Mouse (Mus musculus): Measurements from ENCODE around the gene Itm2a. TPM values are rescaled to one million over a fixed set of nuclear protein-coding genes. Genes with fewer than 3 reads are reported as not detected.

The Itm2a gene
- polyA plus RNA-seq (2016; fragmentation: Nextera tagmentation; extraction: Ambion mirVana), result 279 and 327 TPM in 2 replicates

- peaks cover 7% of the 10 kb centered on the region; the same call in 1 of the 2 replicates for H3K36me3 ChIP-seq
- peak within 1 kb of the TSS; percentile 81 for H3K27ac ChIP-seq
- 9% methylated on average over 30 of the region's 30 CpGs for WGBS
- H3K9me3 ChIP-seq (replicated peaks), result no peaks in the 10 kb centered on the region
- H3K4me3 ChIP-seq, result peak within 1 kb of the TSS; percentile 61
- DNase-seq (ENCODE audit: low spot score), result peak; percentile 70
- H3K27me3 ChIP-seq (ENCODE audit: low read depth, poor library complexity, severe bottlenecking), result peaks cover 16% of the 10 kb centered on the region; the same call in 1 of the 2 replicates
- peaks cover 15% of the 10 kb centered on the region for H3K4me1 ChIP-seq
Observed at GRCm38 (mm10) chrX:107402915-107403912, at the start of gene Itm2a. TSS of gene Itm2a (minus strand) at chrX:107403376.

- no peaks in the 10 kb centered on the region for H3K27me3 ChIP-seq (ENCODE audit: low read depth, poor library complexity, severe bottlenecking)
- no peaks in the 10 kb centered on the region for H3K36me3 ChIP-seq
- DNase-seq (ENCODE audit: low spot score), result no peak
- no peak overlapping the region for H3K4me3 ChIP-seq
- WGBS, result 6% methylated on average over 2 of the region's 2 CpGs
- no peak overlapping the region for H3K27ac ChIP-seq
- no peaks in the 10 kb centered on the region for H3K4me1 ChIP-seq
- H3K9me3 ChIP-seq (replicated peaks), result no peaks in the 10 kb centered on the region
Observed at GRCm38 (mm10) chrX:107435887-107436286, 32.7 kb upstream of the Itm2a start.

- 87% methylated on average over 2 of the region's 2 CpGs for WGBS
- Histone ChIP-seq H3K27me3 (ENCODE audit: low read depth, poor library complexity, severe bottlenecking) (no peaks in the 10 kb centered on the region; the same call in 1 of the 2 replicates), H3K27ac (no peak overlapping the region), H3K4me3 (no peak overlapping the region), H3K36me3 (no peaks in the 10 kb centered on the region), H3K4me1 (no peaks in the 10 kb centered on the region), H3K9me3 (replicated peaks) (no peaks in the 10 kb centered on the region)
- DNase-seq (ENCODE audit: low spot score), result no peak
Observed at GRCm38 (mm10) chrX:107421304-107421703, 18.1 kb upstream of the Itm2a start.

GRCm38 (mm10) chrX:107417345-107417744 lies 14.2 kb upstream of the Itm2a start:
- Histone ChIP-seq H3K4me1 (no peaks in the 10 kb centered on the region), H3K9me3 (replicated peaks) (no peaks in the 10 kb centered on the region), H3K27me3 (ENCODE audit: low read depth, poor library complexity, severe bottlenecking) (no peaks in the 10 kb centered on the region; the same call in 1 of the 2 replicates), H3K36me3 (no peaks in the 10 kb centered on the region), H3K4me3 (no peak overlapping the region), H3K27ac (no peak overlapping the region)
- WGBS, result 71% methylated on average over 3 of the region's 3 CpGs
- no peak for DNase-seq (ENCODE audit: low spot score)

- H3K36me3 ChIP-seq, result no peaks in the 10 kb centered on the region
- H3K4me1 ChIP-seq, result no peaks in the 10 kb centered on the region
- no peak for DNase-seq (ENCODE audit: low spot score)
- 62% methylated on average over 1 of the region's 1 CpGs for WGBS
- H3K9me3 ChIP-seq (replicated peaks), result no peaks in the 10 kb centered on the region
- no peak overlapping the region for H3K27ac ChIP-seq
- no peaks in the 10 kb centered on the region; the same call in 1 of the 2 replicates for H3K27me3 ChIP-seq (ENCODE audit: low read depth, poor library complexity, severe bottlenecking)
- no peak overlapping the region for H3K4me3 ChIP-seq
Observed at GRCm38 (mm10) chrX:107415999-107416398, 12.8 kb upstream of the Itm2a start.

GRCm38 (mm10) chrX:107402481-107402880 lies 695 bp downstream of the Itm2a start:
- Histone ChIP-seq H3K27me3 (ENCODE audit: low read depth, poor library complexity, severe bottlenecking) (peaks cover 16% of the 10 kb centered on the region; the same call in 1 of the 2 replicates), H3K36me3 (peaks cover 12% of the 10 kb centered on the region; the same call in 1 of the 2 replicates), H3K4me3 (peak overlapping the region; percentile 61), H3K4me1 (peaks cover 15% of the 10 kb centered on the region), H3K27ac (peak overlapping the region; percentile 81), H3K9me3 (replicated peaks) (no peaks in the 10 kb centered on the region)
- 23% methylated on average over 18 of the region's 18 CpGs for WGBS
- peak; percentile 30 for DNase-seq (ENCODE audit: low spot score)

- WGBS, result 90% methylated on average over 8 of the region's 8 CpGs
- no peak overlapping the region for H3K27ac ChIP-seq
- H3K36me3 ChIP-seq, result peaks cover 15% of the 10 kb centered on the region; the same call in 1 of the 2 replicates
Observed at GRCm38 (mm10) chrX:107399087-107399486, 4.1 kb downstream of the Itm2a start.

GRCm38 (mm10) chrX:107393256-107393655 lies 9.9 kb downstream of the Itm2a start:
- 61% methylated on average over 3 of the region's 3 CpGs for WGBS
- DNase-seq (ENCODE audit: low spot score), result no peak
- 0 out of 2 replicates have a peak, but pooled peaks cover 8% of the 10 kb centered on the region for H3K36me3 ChIP-seq
- H3K4me3 ChIP-seq, result no peak overlapping the region
- H3K27me3 ChIP-seq (ENCODE audit: low read depth, poor library complexity, severe bottlenecking), result no peaks in the 10 kb centered on the region
- no peaks in the 10 kb centered on the region for H3K9me3 ChIP-seq (replicated peaks)
- H3K27ac ChIP-seq, result no peak overlapping the region
- H3K4me1 ChIP-seq, result no peaks in the 10 kb centered on the region

More at GRCm38 (mm10) chrX:107399087-107399486, 4.1 kb downstream of the Itm2a start:
- Histone ChIP-seq H3K4me3 (no peak overlapping the region), H3K27me3 (ENCODE audit: low read depth, poor library complexity, severe bottlenecking) (peaks cover 15% of the 10 kb centered on the region; the same call in 1 of the 2 replicates), H3K9me3 (replicated peaks) (no peaks in the 10 kb centered on the region), H3K4me1 (peaks cover 8% of the 10 kb centered on the region)
- DNase-seq (ENCODE audit: low spot score), result no peak

GRCm38 (mm10) chrX:107375329-107375728 lies 27.8 kb downstream of the Itm2a start:
- Histone ChIP-seq H3K4me1 (no peaks in the 10 kb centered on the region), H3K4me3 (no peak overlapping the region), H3K27me3 (ENCODE audit: low read depth, poor library complexity, severe bottlenecking) (no peaks in the 10 kb centered on the region), H3K36me3 (no peaks in the 10 kb centered on the region), H3K27ac (no peak overlapping the region), H3K9me3 (replicated peaks) (no peaks in the 10 kb centered on the region)
- DNase-seq (ENCODE audit: low spot score), result no peak
- 88% methylated on average over 1 of the region's 1 CpGs for WGBS

Other genes starting within 250 kb of the Itm2a start
- not detected in 2 replicates for gene Gpr174, start 147.5 kb downstream of the Itm2a start, polyA plus RNA-seq (2016; fragmentation: Nextera tagmentation; extraction: Ambion mirVana)

Data from limb, embryonic 10.5 days (tissue).